Mouse (Mus musculus): ENCODE results near the gene Rpl11. TPM values are rescaled to one million over a fixed set of nuclear protein-coding genes. Genes with fewer than 3 reads are reported as not detected.

Gene Rpl11
- polyA plus RNA-seq, 3 experiments from 2014 or later = 855 to 1,337 (median 1,209) TPM

GRCm38 (mm10) chr4:136070592-136070991, 17.4 kb upstream of the Rpl11 start:
- ATAC-seq = no peak

- peak; percentile 81 for ATAC-seq
These were observed 16.7 kb upstream of the Rpl11 start for GRCm38 (mm10) chr4:136069954-136070353.

- ATAC-seq = no peak
These were observed 16.1 kb upstream of the Rpl11 start for GRCm38 (mm10) chr4:136069313-136069712.

GRCm38 (mm10) chr4:136063143-136063542, 9.9 kb upstream of the Rpl11 start:
- no peak for ATAC-seq

GRCm38 (mm10) chr4:136059800-136060488, 6.7 kb upstream of the Rpl11 start:
- peak; percentile 82 for ATAC-seq

GRCm38 (mm10) chr4:136057916-136058315, 4.7 kb upstream of the Rpl11 start:
- no peak for ATAC-seq

GRCm38 (mm10) chr4:136056030-136056429, 2.8 kb upstream of the Rpl11 start:
- ATAC-seq = no peak

GRCm38 (mm10) chr4:136053843-136054242, 615 bp upstream of the Rpl11 start:
- ATAC-seq = no peak

GRCm38 (mm10) chr4:136052534-136053246, 538 bp downstream of the Rpl11 start:
- ATAC-seq = peak; percentile 58

GRCm38 (mm10) chr4:136052060-136052459, 1.2 kb downstream of the Rpl11 start:
- ATAC-seq = no peak

- ATAC-seq = no peak
These were observed 3.0 kb downstream of the Rpl11 start for GRCm38 (mm10) chr4:136050226-136050625.

- no peak for ATAC-seq
These were observed 4.8 kb downstream of the Rpl11 start for GRCm38 (mm10) chr4:136048291-136049032.

GRCm38 (mm10) chr4:136047626-136048025, 5.6 kb downstream of the Rpl11 start:
- ATAC-seq = no peak

GRCm38 (mm10) chr4:136046888-136047287, 6.3 kb downstream of the Rpl11 start:
- no peak for ATAC-seq

GRCm38 (mm10) chr4:136045091-136045490, 8.1 kb downstream of the Rpl11 start:
- no peak for ATAC-seq

- ATAC-seq = no peak
These were observed 9.3 kb downstream of the Rpl11 start for GRCm38 (mm10) chr4:136043784-136044400.

GRCm38 (mm10) chr4:136035078-136035477, 18.1 kb downstream of the Rpl11 start:
- no peak for ATAC-seq

GRCm38 (mm10) chr4:136033231-136033630, 20.0 kb downstream of the Rpl11 start:
- peak; percentile 12 for ATAC-seq

- ATAC-seq = peak; percentile 43
These were observed 22.0 kb downstream of the Rpl11 start for GRCm38 (mm10) chr4:136030968-136031909.

GRCm38 (mm10) chr4:136028689-136029088, 24.5 kb downstream of the Rpl11 start:
- peak; percentile 49 for ATAC-seq

GRCm38 (mm10) chr4:136028132-136028564, 25.1 kb downstream of the Rpl11 start:
- ATAC-seq = peak; percentile 39
